Comparison of ENCODE assay signal across 17 mouse cellular contexts in genomic region chr8:82391258-82391657, GRCm38 (mm10). TPM values are rescaled to one million over a fixed set of nuclear protein-coding genes. Genes with fewer than 3 reads are reported as not detected.
"Had no signal": no experiment of that assay in that cellular context is flagged by ENCODE, and none has a peak within 500 bp of the region (broad histone marks: within the 10 kb centered on the region; RNA-seq: fewer than 3 reads in every experiment).

No protein-coding gene starts in this region.

- H3K36me3 ChIP-seq: neural tube, embryonic 13.5 days; neural tube, embryonic 15.5 days; stomach, embryonic 15.5 days had no signal

- H3K9ac ChIP-seq: neural tube, embryonic 13.5 days; neural tube, embryonic 15.5 days; stomach, embryonic 15.5 days had no signal

- H3K27me3 ChIP-seq: neural tube, embryonic 13.5 days; neural tube, embryonic 15.5 days; stomach, embryonic 15.5 days had no signal

- H3K4me3 ChIP-seq: neural tube, embryonic 13.5 days; neural tube, embryonic 15.5 days; stomach, embryonic 15.5 days had no signal

- DNase-seq: retina, postnatal 1 day; right cerebral cortex, adult 18-20 months; right cerebral cortex, postnatal 14 days; right cerebral cortex, postnatal 25 days; right cerebral cortex, postnatal 4 days; spleen, adult 18-20 months; thymus, adult 18-20 months; thymus, adult 2 months; thymus, postnatal 14 days; thymus, postnatal 25 days; thymus, postnatal 36 days; thymus, postnatal 4 days had no signal

- H3K4me2 ChIP-seq: neural tube, embryonic 13.5 days; neural tube, embryonic 15.5 days; stomach, embryonic 15.5 days had no signal

- H3K9me3 ChIP-seq: neural tube, embryonic 13.5 days; neural tube, embryonic 15.5 days; stomach, embryonic 15.5 days had no signal

- H3K27ac ChIP-seq: neural tube, embryonic 13.5 days; neural tube, embryonic 15.5 days; stomach, embryonic 15.5 days; stomach, postnatal 0 days had no signal

- H3K4me1 ChIP-seq: neural tube, embryonic 13.5 days; neural tube, embryonic 15.5 days; stomach, embryonic 15.5 days had no signal

RNA-seq across cellular contexts. Expression of gene Il15, which starts 11.8 kb away (rescaled TPM):
- polyA plus RNA-seq: neural tube, embryonic 14.5 days had no signal
